Mouse (Mus musculus) left cerebral cortex, postnatal 4 days (tissue): Measurements from ENCODE around the gene Vegfb. TPM values are rescaled to one million over a fixed set of nuclear protein-coding genes. Genes with fewer than 3 reads are reported as not detected.

Source experiments
- DNase-seq: peaks from one replicate; pipeline ENCODE4 v3.0.0-alpha.2; 2022
- intact Hi-C: fragments of 180-260 bp; cut with DNase I; formaldehyde crosslinking; loops from one replicate; pipeline ENCODE4 v1.15.1; 2025
- total RNA-seq, 2 experiments: library from RNA; stranded (reverse); gene quantifications; 2 replicates each; pipeline ENCODE4 v1.2.3; 2021

Vegfb gene
- total RNA-seq = 10 to 100 TPM; 74.4 to 80.7 TPM

DNA sequence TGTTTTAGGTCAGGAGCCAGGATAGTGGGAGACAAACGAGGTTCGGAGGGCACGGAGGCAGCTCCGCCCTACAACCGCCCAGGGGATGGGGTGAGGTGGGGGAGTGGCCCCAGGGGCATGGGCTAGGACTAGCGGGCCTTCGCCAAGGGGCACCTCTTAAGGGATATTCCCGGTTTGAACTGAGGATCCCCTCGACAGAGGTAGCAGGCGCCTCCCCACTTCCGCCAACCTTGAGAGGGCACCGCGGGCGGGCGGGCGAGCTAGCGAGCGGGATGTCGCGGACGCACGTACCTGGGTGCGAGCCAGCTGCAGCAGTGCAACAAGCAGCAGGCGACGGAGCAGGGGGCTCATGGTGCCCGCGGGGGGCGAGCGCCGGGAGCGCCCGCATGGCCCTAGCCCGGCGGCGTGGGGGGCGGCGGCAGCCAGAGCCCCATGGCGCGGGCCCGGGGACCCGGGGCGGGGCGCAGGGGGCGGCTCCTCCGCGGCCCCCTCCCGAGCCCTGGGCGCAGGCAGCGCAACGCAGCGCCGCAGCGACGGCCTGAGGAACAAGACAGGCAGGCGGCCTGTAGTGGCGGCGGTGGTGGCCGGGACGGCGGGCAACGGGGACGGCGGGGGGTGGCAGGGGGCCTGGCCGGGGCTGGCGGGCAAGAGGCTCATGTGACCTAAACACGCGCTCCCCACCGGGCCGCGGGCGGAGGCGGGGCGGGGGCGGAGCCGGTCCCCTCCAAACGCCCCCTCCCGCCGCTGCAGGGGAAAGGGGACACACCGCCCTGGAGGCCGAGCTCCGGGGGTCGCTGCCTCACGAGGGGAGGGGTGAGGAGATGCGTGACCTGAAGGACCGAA is at the start of gene Vegfb:
Gene Vegfb (minus strand): TSS at position 591 of the 843 bp plus-strand sequence.
- DNase-seq = peak; percentile 73
- intact Hi-C loops = no loop called here

DNA sequence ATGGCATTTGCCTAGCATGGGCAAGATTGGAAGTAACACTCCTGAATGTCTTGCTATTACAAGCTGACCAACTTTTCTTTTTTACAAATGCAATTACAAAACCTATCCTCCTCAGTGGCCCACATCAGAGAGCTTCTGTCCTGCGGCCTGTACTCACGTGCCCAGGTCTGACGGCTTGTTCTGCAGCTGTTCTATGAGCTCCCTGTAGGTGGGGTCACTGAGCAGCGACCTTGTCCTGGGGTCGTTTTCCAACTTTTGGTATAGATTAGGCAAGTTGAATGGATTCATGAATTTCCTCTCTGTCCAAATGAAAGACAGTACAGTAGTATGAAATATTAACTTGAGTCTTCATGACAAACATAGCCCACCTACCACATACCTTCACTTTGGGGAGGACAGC is 46.6 kb upstream of the Vegfb start:
- DNase-seq = no peak
- intact Hi-C loops = no loop called here

DNA sequence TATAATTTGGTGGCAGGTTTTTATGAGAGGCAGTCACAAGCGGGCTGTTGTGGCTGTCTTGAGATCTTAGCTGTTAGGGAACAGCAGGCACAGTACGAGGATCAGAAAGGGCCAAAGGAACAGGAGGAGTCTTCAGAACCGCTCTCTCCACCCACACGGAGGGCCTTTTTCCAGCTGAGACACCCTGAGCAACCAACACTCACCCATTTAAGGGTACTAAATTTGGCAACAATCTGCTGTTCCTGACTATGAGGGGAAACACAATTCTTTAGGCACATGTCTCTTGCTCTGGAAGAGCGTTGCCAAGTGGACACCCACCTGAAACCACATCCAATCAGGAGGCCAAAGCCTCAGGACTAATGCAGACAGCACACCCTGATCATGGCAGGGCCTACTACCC is 42.1 kb upstream of the Vegfb start:
- DNase-seq = no peak
- intact Hi-C loops = no loop called here

DNA sequence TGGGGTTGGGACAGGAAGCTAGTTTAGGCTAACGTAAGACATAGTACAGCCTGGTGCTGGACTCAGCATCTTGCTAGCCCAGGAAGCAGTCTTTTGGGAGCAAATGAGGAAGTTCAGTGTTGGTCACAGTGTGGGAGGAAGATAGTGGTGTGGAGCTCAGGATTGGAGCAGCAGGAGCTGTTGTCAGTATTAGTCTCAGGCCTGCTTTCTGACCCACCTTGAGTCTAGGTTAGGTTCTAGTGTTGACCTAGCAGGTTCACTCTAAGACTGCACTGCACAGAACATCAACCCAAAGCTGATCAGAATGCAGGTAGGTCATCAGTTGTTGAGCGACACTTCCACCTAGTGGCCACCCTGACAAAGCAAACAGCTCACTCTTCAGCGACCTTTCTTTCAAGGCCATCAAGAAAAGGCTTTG is 32.8 kb upstream of the Vegfb start:
- intact Hi-C loops = no loop called here
- DNase-seq = peak; percentile 45

DNA sequence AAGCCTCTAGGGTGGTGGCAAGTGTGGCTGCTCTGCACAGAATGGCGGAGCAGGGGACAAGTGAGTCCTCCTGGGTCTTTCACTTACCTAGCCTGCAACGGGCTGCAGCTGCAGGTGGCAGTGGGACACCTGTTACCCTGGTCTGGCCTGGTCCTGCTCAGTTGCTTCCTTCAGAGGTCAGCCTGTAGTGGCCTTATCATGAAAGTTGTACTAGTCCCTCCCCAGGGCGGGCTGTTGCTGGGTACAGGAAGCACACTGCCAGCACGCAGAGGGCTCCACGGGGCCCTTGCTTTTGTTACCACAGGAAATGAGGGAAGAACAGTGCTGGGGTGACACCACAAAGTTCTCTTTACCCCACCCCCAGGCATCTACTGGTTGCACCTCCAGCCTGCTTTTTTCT is 31.7 kb upstream of the Vegfb start, which contains the start of gene Fermt3:
Gene Fermt3 (minus strand): TSS at position 279 of the 400 bp plus-strand sequence.
- intact Hi-C loops = no loop called here
- no peak for DNase-seq

DNA sequence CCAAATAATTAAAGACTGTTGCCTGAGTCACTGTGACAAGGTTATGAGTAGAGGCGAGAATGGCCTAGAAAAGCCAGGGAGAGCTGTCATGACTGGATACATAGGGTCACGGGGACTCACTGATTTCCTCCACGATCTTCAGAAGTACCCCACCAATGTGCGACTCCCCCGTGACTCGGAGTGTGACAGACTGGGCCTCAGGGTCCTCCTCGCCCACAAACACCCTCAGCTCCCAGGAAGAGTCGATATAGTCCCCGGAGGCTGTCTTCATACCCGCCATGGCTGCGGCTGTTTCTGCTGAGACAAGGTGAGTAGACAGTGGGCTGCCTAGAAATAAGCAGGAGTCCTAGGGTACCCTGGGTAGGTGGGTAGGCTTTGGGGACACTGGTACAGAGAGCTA is 31.1 kb upstream of the Vegfb start:
- intact Hi-C loops = no loop called here
- no peak for DNase-seq

DNA sequence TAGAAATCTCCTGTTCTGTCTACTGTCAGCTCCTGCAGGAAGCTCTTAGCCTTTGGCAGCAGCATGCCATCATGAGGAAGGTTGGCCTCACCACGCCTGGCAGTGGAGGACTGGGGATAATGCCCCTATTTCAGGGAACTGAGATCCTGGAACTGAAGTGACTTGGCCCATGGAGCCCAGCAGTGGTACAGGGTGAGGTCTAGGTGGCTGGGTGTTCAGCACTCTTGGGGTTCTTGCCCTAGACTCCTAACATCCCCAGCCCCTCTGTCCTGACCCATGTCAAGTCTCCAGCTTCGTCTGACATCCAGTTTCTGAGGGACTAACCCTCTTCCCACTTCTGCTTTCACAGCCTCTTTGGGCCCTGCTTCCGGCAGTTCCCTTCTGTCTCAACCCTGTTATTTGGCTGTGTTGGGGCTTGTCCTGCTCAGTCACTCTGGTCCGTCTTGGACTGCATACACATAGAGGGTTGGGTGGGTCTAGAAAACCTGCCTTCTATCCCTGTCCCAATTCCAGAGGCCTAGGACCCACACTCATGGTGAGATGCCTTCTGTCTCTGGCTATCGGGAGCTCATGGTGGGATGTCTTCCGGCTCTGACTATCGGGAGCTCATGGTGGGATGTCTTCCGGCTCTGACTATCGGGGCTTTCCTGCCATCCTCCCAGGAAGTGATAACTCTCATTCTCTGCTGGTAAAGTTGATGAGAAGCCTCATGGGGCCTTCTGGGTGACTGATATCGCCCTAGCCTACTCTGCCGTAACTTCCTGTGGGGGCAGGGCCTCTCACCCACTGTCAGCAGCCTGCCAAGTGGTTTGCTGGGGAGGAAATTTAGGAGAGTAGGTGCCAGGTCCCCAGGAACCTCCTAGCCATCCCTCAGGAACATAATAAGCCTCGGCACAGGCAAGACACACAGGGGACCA is 30.3 kb upstream of the Vegfb start:
- intact Hi-C loops = no loop called here
- DNase-seq = no peak

DNA sequence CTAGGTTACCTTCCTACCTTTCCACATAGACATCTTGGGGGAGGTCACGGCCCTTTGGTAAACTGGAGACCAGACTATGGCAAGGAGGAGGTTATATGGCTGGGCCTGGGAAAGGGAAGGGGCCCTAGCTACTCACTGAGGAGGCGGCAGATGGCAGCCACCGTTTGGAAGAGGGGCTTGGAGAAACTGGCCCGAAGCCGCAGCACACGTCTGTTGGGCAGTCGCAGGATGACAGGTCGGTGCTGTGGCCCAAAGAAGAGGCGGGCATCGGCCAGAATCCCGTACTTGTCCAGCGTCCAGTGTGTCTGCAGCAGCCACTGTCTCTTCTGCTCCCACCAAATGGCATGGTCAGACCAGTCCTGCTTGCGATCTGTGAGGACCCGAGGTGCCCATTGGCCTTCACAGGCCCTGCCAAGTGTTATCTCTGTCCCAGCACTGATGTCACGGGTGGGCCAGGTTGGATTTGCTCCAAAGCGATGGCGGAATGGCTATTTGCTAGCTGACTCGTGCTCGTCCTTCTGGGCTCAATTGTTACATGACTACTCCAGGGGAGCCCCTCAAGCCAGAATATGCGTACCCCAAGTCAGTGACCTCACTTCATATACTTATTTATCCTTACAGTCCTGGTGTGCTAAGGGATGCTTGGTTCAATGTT is 27.2 kb upstream of the Vegfb start:
- DNase-seq = peak; percentile 60
- intact Hi-C loops = no loop called here

DNA sequence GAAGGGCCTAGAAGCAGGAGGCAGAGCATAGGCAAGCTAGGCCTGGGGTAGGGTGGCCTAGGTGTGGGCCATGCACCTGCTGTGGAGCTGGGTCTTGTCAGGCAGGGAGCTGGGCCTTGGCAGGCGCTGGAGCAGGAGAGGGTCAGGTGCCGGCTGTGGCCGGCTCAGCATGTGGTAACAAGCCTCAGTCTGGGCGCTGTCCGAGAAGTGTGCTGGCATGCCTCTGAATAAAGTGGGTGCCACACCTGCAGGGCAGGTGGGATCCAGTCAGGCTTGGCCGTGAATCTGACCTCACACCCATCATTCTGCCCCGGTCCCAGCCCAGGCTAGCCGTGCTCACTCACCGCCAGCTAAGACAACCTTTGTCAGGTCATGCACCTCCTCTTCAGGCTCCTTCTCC is 26.5 kb upstream of the Vegfb start:
- no peak for DNase-seq
- intact Hi-C loops = no loop called here

DNA sequence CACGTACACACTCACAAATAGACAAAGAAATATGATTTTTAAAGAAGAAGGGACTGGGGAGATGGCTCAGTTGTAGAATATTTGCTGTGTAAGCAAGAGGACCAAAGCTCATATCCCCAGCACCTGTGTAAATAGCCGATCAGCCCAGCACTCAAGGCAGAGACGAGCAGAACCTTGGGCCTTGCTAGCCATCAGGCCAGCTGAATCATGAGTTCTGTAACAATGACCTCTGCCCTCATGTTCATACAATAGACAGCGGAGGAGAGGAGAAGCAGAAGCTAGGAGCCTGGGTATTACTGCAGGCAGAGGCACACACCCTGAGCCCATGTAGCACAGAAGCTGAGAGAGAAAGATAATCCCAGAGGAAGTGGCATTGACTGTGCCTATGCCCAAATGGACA is 25.0 kb upstream of the Vegfb start:
- intact Hi-C loops = no loop called here
- no peak for DNase-seq

DNA sequence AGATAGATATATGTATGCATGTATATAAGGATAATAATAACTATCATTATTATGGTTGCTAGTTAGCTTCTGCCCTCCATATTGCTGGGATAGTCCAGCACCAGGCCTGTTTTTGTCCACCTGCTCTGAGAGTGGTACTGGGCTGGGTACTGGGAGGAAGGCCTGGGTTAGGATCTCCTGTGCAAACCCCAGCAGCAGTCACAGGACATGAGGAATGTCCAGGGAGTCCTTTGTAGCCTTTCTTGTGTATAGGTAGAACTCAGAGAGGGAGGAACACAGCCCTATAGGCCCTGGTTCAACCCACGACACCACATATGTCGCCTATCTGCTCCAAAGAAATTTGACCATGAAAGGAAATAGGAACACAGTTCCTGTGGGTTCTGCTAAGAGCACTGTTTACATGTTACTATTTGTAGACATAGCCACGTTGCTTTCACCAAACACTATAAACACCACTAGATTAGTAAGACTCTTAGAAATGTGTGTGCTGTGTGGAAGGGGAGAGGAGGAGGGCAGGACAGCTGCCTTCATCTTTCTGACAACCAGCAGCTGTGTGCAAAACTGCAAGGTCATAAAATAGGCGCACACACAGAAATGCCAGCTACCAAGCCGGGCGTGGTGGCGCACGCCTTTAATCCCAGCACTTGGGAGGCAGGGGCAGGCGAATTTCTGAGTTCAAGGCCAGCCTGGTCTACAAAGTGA is 19.6 kb upstream of the Vegfb start:
- intact Hi-C loops = no loop called here
- DNase-seq = no peak

DNA sequence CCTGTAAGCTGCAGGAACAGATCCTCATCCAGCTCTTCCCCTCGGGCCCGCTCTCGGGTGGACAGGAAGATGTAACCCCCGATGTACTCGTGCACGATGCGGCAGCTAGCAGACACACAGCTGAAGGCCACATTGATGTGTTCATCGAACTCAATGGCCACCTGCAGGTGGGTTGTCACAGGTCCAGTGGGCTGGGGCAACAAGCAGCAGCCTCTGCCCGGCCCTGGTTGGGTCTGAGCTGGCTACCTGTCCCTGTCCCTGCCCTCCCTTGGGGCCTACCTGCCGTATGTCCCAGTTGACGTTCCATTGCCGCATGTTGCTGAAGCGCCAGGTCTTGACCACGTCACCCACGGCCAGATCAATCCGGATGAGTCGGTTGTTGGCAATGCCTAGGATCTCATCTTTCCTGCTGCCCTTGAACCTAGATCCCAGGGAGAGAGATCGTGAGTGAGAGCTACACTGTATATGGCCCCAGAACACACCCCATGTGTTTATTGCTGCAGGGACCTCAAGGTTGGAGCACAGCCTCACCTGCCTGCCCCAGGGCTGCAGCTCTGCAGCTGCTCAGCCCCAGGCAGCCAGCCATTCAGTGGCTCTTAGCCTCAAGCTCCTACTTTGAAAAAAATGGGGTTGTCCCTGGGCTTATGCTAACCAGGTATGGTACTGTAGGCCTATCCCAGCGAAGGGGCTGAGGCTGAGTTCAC is 12.1 kb upstream of the Vegfb start:
- intact Hi-C loops = no loop called here

DNA sequence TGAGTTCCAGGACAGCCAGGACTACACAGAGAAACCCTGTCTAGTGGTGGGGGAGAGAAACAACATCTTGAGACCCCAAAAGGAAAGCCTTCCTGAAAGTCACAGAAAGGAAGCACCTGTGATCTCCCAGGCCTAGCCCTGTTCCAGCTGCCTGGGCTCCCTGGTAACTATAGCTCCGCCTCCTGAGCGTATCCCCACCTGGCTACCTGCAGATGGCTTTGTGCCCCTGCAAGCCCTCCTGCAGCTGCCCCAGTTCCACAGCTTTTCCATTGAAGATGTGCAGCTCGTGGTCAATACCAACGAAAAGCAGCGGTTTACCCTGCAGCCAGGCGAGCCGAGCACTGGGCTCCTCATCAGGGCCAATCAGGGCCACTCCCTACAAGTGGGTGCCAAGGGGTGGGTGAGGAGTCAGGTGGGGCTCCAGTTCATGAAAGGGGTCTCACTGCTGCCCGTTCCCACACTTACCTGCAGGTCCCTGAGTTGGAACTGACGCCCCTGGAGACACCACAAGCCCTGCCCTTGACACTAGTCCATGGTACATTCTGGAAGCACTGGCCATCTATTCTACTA is 10.4 kb upstream of the Vegfb start:
- intact Hi-C loops = no loop called here
- DNase-seq = no peak

More for the DNA sequence above, 12.1 kb upstream of the Vegfb start:
- DNase-seq = no peak

DNA sequence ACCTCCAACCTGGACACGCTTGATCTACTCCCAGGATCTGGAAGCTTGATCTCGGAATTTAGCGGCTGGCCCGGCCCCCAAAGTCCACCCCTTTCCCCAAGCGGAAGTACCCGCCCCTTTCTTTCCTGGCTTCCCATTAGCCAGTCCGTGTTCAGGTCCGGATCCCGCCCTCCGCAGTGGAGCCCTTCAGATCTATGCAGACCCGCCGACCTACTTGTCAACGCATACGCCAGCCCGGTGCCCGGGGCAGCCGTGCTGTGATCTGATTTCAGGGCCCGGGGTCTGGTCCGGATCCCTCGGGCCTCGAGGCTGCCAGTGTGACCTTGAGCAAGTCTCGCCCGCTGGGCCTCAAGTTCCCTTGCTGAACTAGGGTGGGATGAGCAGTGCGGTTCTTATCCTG is 8.6 kb upstream of the Vegfb start, which contains the start of the genes Nudt22 and Trpt1:
Gene Nudt22 (minus strand): TSS at position 112 of the 400 bp plus-strand sequence.
Gene Trpt1 (plus strand): TSS at position 126 of the 400 bp plus-strand sequence.
- DNase-seq = peak; percentile 86
- intact Hi-C loops = no loop called here

DNA sequence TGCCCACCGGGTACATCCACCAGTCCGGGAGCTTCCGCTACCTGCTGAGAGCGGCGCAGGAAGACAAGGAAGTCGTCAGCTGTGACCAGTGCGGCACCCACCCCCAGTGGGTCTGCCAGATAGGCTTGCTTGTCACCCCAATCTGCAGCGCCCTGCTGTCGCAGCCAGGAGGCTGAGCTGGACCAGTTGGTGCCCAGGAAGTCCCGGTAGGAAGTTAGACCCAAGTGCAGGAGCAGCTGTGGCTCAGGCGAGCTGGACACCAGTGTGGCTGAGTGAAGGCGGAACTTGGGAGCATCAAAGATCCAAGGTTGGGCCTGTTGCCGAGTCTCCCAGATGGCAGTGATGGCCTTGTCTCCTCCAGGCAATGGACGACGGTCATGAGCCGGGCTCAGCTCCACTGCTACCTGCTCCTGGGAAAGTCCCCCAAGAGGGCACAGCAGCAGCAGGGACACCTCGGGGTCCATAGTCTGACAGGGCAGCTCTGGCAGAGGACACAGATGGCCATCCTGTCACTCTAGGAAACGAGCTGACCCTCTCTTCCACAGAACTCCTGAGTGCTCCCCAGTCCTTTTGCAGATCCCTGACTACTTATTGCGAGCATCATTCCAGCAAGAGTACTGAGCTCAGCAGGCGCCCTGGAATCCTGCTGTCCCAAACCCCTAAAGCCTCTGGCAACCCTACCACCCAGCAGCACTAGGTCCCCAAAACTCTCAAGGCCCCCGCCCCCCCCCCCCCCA is 8.0 kb upstream of the Vegfb start:
- intact Hi-C loops = no loop called here
- peak; percentile 63 for DNase-seq

DNA sequence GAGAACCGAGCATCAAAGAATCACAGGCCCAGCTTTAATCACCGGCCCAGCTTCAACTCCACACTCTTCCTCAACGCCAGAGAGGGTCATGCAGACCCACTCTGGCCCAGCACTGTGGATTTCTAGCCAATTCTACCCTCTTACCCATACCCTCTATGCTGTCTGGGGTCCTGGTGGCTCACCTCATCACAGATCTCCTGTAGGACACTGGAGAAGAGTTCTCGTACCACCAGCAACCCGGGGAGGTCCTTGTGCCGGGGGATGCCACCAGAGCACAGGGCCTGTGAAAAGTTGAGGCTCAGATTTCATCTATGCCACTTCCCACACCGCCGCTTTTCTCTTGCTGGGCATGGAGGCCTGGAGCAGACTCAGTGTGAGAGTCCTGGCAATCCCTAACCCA is 7.0 kb upstream of the Vegfb start:
- intact Hi-C loops = no loop called here
- DNase-seq = no peak

DNA sequence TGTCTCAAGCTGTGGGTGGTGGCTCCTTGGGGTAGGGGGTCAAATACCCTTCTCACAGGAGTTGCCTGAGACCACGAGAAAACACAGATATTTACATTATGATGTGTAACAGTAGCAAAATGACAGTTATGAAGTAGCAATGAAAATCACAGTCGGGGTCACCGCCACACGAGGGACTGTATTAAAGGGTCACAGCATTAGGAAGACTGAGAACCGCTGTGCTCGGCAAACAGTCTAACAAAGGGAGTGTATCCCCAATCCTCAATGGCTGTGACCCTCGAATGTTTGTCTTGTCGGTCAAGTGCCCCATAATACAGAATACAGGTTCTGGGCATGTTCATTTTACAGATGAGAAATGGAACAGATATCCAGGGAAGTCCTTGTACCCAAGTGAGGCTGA is 6.6 kb upstream of the Vegfb start:
- DNase-seq = no peak
- intact Hi-C loops = no loop called here

DNA sequence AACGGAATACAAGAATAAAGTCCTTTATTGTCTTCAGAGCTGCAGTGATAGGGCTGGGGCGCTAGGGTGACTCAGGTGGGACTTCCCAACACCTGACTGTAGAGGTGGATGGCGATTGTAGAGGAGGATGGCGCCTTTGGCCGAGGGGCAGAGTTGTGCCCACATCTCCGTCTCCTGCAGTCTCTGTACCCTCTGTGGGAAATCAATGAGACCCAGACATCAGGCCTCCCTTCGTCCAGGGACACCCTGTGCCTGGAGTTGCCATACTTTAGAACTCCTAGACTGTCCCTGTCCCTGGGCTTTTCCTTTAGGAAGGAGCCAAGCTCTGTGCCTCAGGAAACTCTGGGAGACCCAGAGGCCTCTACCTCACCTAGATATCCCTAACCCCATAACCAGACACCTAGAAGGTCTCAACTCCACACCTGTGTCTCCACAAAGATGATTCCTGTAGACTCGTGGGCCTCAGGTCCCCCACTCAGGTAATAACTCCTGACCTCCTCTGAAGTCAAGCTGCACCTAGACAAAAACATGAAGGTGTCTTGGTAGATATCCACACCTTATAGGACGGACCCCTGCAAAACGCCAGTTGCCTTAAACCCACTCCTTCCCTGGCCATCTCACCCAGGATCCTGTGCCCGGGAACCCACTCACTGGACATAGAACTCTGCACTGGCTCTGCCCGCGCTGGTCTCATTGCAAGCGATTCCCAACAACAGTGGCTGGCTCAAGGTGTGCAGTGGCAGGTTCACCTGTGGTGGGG is 5.7 kb upstream of the Vegfb start:
- intact Hi-C loops = no loop called here

More for the DNA sequence above, 5.7 kb upstream of the Vegfb start:
- no peak for DNase-seq
